Mouse (Mus musculus): ENCODE data around the gene Spsb3.

Gene Spsb3

GRCm38 (mm10) chr17:24886134-24886931 lies at the start of gene Spsb3, which contains the start of gene Nubp2:
Gene Spsb3, plus strand, starts transcription at chr17:24886643.
Gene Nubp2, minus strand, starts transcription at chr17:24886349.
- DNase-seq, result peak; percentile 98

GRCm38 (mm10) chr17:24839842-24840241 lies 46.6 kb upstream of the Spsb3 start, which contains the start of gene Hagh:
Gene Hagh, plus strand, starts transcription at chr17:24840143.
- DNase-seq, result no peak

- no peak for DNase-seq
Measured at GRCm38 (mm10) chr17:24840341-24840740, 46.1 kb upstream of the Spsb3 start.

- DNase-seq, result peak; percentile 31
Measured at GRCm38 (mm10) chr17:24841133-24841532, 45.3 kb upstream of the Spsb3 start.

- DNase-seq, result no peak
Measured at GRCm38 (mm10) chr17:24842631-24843030, 43.8 kb upstream of the Spsb3 start.

GRCm38 (mm10) chr17:24844525-24844924 lies 41.9 kb upstream of the Spsb3 start:
- no peak for DNase-seq

- DNase-seq, result no peak
Measured at GRCm38 (mm10) chr17:24847386-24847785, 39.1 kb upstream of the Spsb3 start.

- DNase-seq, result no peak
Measured at GRCm38 (mm10) chr17:24848600-24849031, 37.8 kb upstream of the Spsb3 start.

- no peak for DNase-seq
Measured at GRCm38 (mm10) chr17:24849733-24850064, 36.7 kb upstream of the Spsb3 start.

GRCm38 (mm10) chr17:24850065-24850772 lies 36.2 kb upstream of the Spsb3 start, which contains the start of gene Fahd1:
Gene Fahd1, minus strand, starts transcription at chr17:24850364.
- DNase-seq, result peak; percentile 95

- DNase-seq, result no peak
Measured at GRCm38 (mm10) chr17:24850773-24851127, 35.7 kb upstream of the Spsb3 start.

- DNase-seq, result no peak
Measured at GRCm38 (mm10) chr17:24851381-24852125, 34.9 kb upstream of the Spsb3 start.

GRCm38 (mm10) chr17:24855838-24856464 lies 30.5 kb upstream of the Spsb3 start:
- no peak for DNase-seq

- DNase-seq, result no peak
Measured at GRCm38 (mm10) chr17:24856589-24856988, 29.9 kb upstream of the Spsb3 start.

- no peak for DNase-seq
Measured at GRCm38 (mm10) chr17:24857831-24858470, 28.5 kb upstream of the Spsb3 start.

GRCm38 (mm10) chr17:24858967-24859366 lies 27.5 kb upstream of the Spsb3 start:
- DNase-seq, result no peak

- no peak for DNase-seq
Measured at GRCm38 (mm10) chr17:24860076-24860475, 26.4 kb upstream of the Spsb3 start.

- DNase-seq, result no peak
Measured at GRCm38 (mm10) chr17:24861785-24862184, 24.7 kb upstream of the Spsb3 start.

GRCm38 (mm10) chr17:24865776-24866175 lies 20.7 kb upstream of the Spsb3 start, which contains the start of gene Igfals:
Gene Igfals, plus strand, starts transcription at chr17:24865997.
- no peak for DNase-seq

GRCm38 (mm10) chr17:24867914-24868313 lies 18.5 kb upstream of the Spsb3 start:
- no peak for DNase-seq

- no peak for DNase-seq
Measured at GRCm38 (mm10) chr17:24873695-24874404, 12.6 kb upstream of the Spsb3 start.

GRCm38 (mm10) chr17:24874405-24874745 lies 12.1 kb upstream of the Spsb3 start:
- no peak for DNase-seq
